Mouse (Mus musculus) mesoderm, embryonic 11.5 days (tissue): ENCODE data around the gene Cdkal1.

Experiments
- DNase-seq: peaks from one replicate; pipeline ENCODE4 v3.0.0-alpha.2; 2012; ENCODE audit warnings: low read depth, low spot score

The Cdkal1 gene

GRCm38 (mm10) chr13:29355484-29356157 lies 499.9 kb downstream of the Cdkal1 start:
- DNase-seq = no peak

GRCm38 (mm10) chr13:29354943-29355342 lies 500.5 kb downstream of the Cdkal1 start:
- no peak for DNase-seq

GRCm38 (mm10) chr13:29353888-29354415 lies 501.5 kb downstream of the Cdkal1 start:
- no peak for DNase-seq

GRCm38 (mm10) chr13:29351023-29351684 lies 504.3 kb downstream of the Cdkal1 start:
- DNase-seq = no peak

GRCm38 (mm10) chr13:29350004-29350403 lies 505.5 kb downstream of the Cdkal1 start:
- no peak for DNase-seq

GRCm38 (mm10) chr13:29349386-29349961 lies 506.0 kb downstream of the Cdkal1 start:
- no peak for DNase-seq

- DNase-seq = no peak
Observed at GRCm38 (mm10) chr13:29348331-29348730, 507.1 kb downstream of the Cdkal1 start.

GRCm38 (mm10) chr13:29332640-29333412 lies 522.6 kb downstream of the Cdkal1 start:
- no peak for DNase-seq

- DNase-seq = no peak
Observed at GRCm38 (mm10) chr13:29325946-29326345, 529.5 kb downstream of the Cdkal1 start.

- DNase-seq = no peak
Observed at GRCm38 (mm10) chr13:29320421-29320820, 535.1 kb downstream of the Cdkal1 start.

- DNase-seq = no peak
Observed at GRCm38 (mm10) chr13:29317703-29318102, 537.8 kb downstream of the Cdkal1 start.

GRCm38 (mm10) chr13:29316271-29316670 lies 539.2 kb downstream of the Cdkal1 start:
- no peak for DNase-seq

GRCm38 (mm10) chr13:29312026-29312425 lies 543.4 kb downstream of the Cdkal1 start:
- peak; percentile 13 for DNase-seq

- no peak for DNase-seq
Observed at GRCm38 (mm10) chr13:29307420-29307819, 548.1 kb downstream of the Cdkal1 start.

GRCm38 (mm10) chr13:29292608-29293240 lies 562.8 kb downstream of the Cdkal1 start:
- DNase-seq = no peak

GRCm38 (mm10) chr13:29290569-29290968 lies 564.9 kb downstream of the Cdkal1 start:
- no peak for DNase-seq

GRCm38 (mm10) chr13:29285058-29285457 lies 570.4 kb downstream of the Cdkal1 start:
- no peak for DNase-seq

- DNase-seq = no peak
Observed at GRCm38 (mm10) chr13:29281556-29281955, 573.9 kb downstream of the Cdkal1 start.

- DNase-seq = no peak
Observed at GRCm38 (mm10) chr13:29278156-29278555, 577.3 kb downstream of the Cdkal1 start.

GRCm38 (mm10) chr13:29274296-29274695 lies 581.2 kb downstream of the Cdkal1 start:
- no peak for DNase-seq

GRCm38 (mm10) chr13:29273693-29274221 lies 581.7 kb downstream of the Cdkal1 start:
- no peak for DNase-seq
